Mouse (Mus musculus) limb, embryonic 14.5 days (tissue): ENCODE measurements around the gene Padi1. TPM values are rescaled to one million over a fixed set of nuclear protein-coding genes. Genes with fewer than 3 reads are reported as not detected.

Experiments
- ATAC-seq: fragments of 200-750 bp; cut with Nextera tagmentation; 2 replicates; pipeline ENCODE4 v1.8.0; 2017; ENCODE audit warnings: low read depth, moderate number of reproducible peaks, moderate TSS enrichment; ENCODE audit not compliant: low FRiP score
- DNase-seq: peaks from one replicate; pipeline ENCODE4 v3.0.0-alpha.2; 2015; ENCODE audit warnings: low spot score
- H3K27ac ChIP-seq: fragments of 300-500 bp; sonication (generic); replicated peaks from 2 replicates; pipeline ENCODE4 v1.5.1; 2014; ENCODE audit warnings: low read depth, mild to moderate bottlenecking, low read length, moderate library complexity, mixed read lengths
- H3K27me3 ChIP-seq: fragments of 300-500 bp; sonication (generic); 2 replicates; pipeline ENCODE4 v1.6.1; 2014; ENCODE audit warnings: low read length, mixed read lengths; ENCODE audit not compliant: control insufficient read depth, insufficient read depth
- H3K36me3 ChIP-seq: fragments of 300-500 bp; sonication (generic); 2 replicates; pipeline ENCODE4 v1.6.1; 2014; ENCODE audit warnings: mild to moderate bottlenecking, low read length, moderate library complexity, mixed read lengths; ENCODE audit not compliant: control insufficient read depth, insufficient read depth
- H3K4me1 ChIP-seq: fragments of 300-500 bp; sonication (generic); 2 replicates; pipeline ENCODE4 v1.6.1; 2014; ENCODE audit warnings: antibody characterized with exemption, low read length, mixed read lengths; ENCODE audit not compliant: control insufficient read depth, insufficient read depth
- H3K4me2 ChIP-seq: fragments of 300-500 bp; sonication (generic); replicated peaks from 2 replicates; pipeline ENCODE4 v1.6.1; 2014; ENCODE audit warnings: low read depth, mild to moderate bottlenecking, low read length, moderate library complexity; ENCODE audit not compliant: severe bottlenecking
- H3K4me3 ChIP-seq: fragments of 300-500 bp; sonication (generic); replicated peaks from 2 replicates; pipeline ENCODE4 v1.5.1; 2014; ENCODE audit warnings: low read length
- H3K9ac ChIP-seq: fragments of 300-500 bp; sonication (generic); 2 replicates; pipeline ENCODE4 v1.6.1; 2014; ENCODE audit warnings: mild to moderate bottlenecking, low read depth, low read length, moderate library complexity; ENCODE audit not compliant: severe bottlenecking
- H3K9me3 ChIP-seq: fragments of 300-500 bp; sonication (generic); 2 replicates; pipeline ENCODE4 v1.6.1; 2016; ENCODE audit warnings: low read length; ENCODE audit not compliant: control insufficient read depth
- POLR2A ChIP-seq: fragments of 200-500 bp; IDR thresholded peaks from 2 replicates; pipeline ENCODE4 v1.8.0; 2012; ENCODE audit warnings: inconsistent platforms, mild to moderate bottlenecking, moderate library complexity, borderline replicate concordance; ENCODE audit not compliant: insufficient read depth, insufficient read length; ENCODE audit errors: extremely low read depth
- WGBS: fragments of 180-500 bp; shearing (Covaris S2); extraction: QIAGEN DNeasy Blood & Tissue Kit; methylation state at CpG from one replicate; pipeline ENCODE4 v1.1.7; 2014; 5-methylcytosine and 5-hydroxymethylcytosine counted together
- polyA plus RNA-seq, 2 experiments: library from polyadenylated mRNA; depleted of rRNA in 1 of 2; stranded (reverse) in 1 of 2; unstranded in 1 of 2; fragments of >200 nt; fragmentation: Nextera tagmentation in 1 of 2; extraction: Ambion mirVana in 1 of 2; gene quantifications; 2 replicates each; pipeline versions ENCODE4 v1.2.1 to v1.2.3; 2012 to 2014

Padi1 gene
- polyA plus RNA-seq, 2 experiments = 0.10 to 0.25 TPM

DNA sequence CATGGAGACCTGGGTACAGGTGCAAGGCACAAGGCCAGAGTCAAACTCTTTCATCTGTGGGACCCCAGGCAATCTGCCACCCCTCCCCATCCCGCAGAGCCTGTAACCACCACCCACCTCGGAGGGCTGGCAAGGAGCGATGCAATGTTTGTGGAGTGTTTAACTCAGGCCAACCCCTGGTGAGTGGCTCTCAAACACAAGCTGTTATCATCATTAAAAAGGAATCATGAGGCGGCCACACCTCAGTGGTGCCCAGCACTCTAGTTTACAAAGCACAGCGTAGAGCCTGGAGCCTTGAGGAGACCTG, 27.1 kb upstream of the Padi1 start:
- Histone ChIP-seq H3K27ac (no peak overlapping the region), H3K9me3 (no peaks in the 10 kb centered on the region; the same call in 1 of the 2 replicates), H3K9ac (no peak overlapping the region), H3K4me2 (no peak overlapping the region), H3K27me3 (no peaks in the 10 kb centered on the region), H3K36me3 (no peaks in the 10 kb centered on the region), H3K4me1 (peaks cover 15% of the 10 kb centered on the region; the same call in 1 of the 2 replicates), H3K4me3 (no peak overlapping the region)
- DNase-seq (no peak), ATAC-seq (no peak)
- 56% methylated on average over 5 of the region's 5 CpGs for WGBS
- TF ChIP-seq POLR2A = no peak

DNA sequence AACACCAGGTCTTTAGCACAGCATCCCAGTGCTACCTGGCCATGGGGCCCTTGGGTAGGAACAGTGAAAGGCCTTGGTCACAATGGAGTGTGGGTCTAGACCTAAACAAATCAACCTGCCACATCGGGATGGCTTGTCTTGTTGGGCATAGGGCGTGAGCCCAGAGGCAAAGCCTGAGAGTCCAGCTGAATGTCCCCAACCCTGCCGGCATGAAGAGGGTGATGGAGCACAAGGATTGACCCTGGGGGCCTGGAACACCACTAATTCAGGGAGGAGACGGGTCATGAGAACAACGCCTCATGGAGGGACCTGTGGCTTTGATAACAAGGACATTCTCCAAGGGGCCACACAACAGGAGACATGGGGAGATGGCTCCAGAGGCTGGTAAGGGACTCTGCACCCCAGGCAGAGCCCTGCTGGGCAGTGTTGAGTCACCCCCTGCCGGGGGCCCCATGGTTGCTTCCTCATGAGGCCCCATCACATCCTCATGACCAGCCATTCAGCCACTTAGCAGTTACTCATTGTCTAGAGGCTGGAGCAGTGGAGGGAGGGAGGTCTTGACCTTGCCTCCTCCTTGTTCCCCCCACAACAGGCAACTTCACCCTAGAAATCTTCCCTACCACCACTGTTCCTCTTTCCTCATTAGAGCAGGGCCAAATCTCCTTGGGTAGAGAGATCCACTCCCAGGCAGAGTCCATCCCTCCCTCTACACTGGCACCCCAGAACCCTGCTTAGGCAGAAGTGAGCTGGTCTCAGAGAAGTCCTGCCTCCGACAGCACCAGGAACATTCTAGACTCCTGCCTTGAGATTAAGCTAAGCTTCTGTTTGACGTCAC, 26.5 kb upstream of the Padi1 start:
- TF ChIP-seq POLR2A = no peak
- Histone ChIP-seq H3K27me3 (no peaks in the 10 kb centered on the region), H3K4me1 (peaks cover 15% of the 10 kb centered on the region; the same call in 1 of the 2 replicates), H3K4me2 (no peak overlapping the region), H3K4me3 (no peak overlapping the region), H3K9me3 (no peaks in the 10 kb centered on the region; the same call in 1 of the 2 replicates), H3K9ac (no peak overlapping the region), H3K36me3 (no peaks in the 10 kb centered on the region), H3K27ac (no peak overlapping the region)
- ATAC-seq (no peak), DNase-seq (no peak)
- 82% methylated on average over 8 of the region's 8 CpGs for WGBS

DNA sequence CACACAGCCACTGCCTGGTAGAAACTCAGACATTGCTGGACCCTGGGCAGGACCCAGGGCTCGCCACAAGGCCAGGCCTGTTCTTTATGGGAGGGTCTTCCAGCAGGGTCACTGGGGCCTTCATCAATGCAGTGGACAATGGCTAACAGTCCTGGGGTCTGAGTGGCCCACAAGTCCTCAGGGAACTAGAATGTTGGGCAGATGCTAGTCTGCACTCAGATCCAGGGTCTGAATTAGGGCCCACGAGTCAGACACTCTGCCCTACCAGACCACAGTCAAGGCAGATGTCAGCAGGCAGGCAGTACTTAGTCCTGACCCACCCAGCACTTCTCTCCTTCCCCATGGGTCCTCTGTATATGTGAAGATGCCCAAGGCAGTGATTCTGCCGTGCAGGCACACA, 25.8 kb upstream of the Padi1 start:
- no peak for TF ChIP-seq POLR2A
- no peak for DNase-seq
- Histone ChIP-seq H3K36me3 (no peaks in the 10 kb centered on the region), H3K4me2 (no peak overlapping the region), H3K9ac (no peak overlapping the region), H3K4me1 (peaks cover 15% of the 10 kb centered on the region; the same call in 1 of the 2 replicates), H3K9me3 (no peaks in the 10 kb centered on the region; the same call in 1 of the 2 replicates), H3K27me3 (no peaks in the 10 kb centered on the region), H3K4me3 (no peak overlapping the region), H3K27ac (no peak overlapping the region)
- no peak for ATAC-seq
- WGBS = 86% methylated on average over 3 of the region's 3 CpGs

DNA sequence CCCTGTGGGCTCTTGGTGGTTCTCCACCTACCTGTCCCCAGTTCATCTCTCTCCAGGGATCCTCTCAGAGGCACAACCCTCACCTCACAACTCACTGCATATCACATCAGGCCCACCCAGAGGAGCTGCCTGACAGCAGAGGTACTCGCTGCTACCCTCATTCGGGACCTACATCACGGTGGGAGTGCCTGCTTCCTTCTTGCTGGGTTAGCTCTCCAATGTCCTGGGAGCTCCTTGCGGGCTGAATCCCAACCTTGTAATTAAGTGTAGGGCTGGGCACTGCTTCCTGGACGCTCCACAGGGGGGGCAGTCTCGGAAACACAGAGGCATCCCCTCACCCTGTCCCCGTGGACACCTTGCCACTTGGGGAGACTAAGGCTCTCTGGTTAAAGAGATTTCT, 25.3 kb upstream of the Padi1 start:
- no peaks in the 10 kb centered on the region for H3K27me3 ChIP-seq
- H3K9ac ChIP-seq = no peak overlapping the region
- no peak overlapping the region for H3K4me2 ChIP-seq
- peaks cover 15% of the 10 kb centered on the region; the same call in 1 of the 2 replicates for H3K4me1 ChIP-seq
- H3K36me3 ChIP-seq = no peaks in the 10 kb centered on the region
- WGBS = 72% methylated on average over 7 of the region's 7 CpGs
- DNase-seq (no peak), ATAC-seq (no peak)
- H3K9me3 ChIP-seq = no peaks in the 10 kb centered on the region; the same call in 1 of the 2 replicates
- no peak overlapping the region for H3K27ac ChIP-seq
- H3K4me3 ChIP-seq = no peak overlapping the region
- TF ChIP-seq POLR2A = no peak

DNA sequence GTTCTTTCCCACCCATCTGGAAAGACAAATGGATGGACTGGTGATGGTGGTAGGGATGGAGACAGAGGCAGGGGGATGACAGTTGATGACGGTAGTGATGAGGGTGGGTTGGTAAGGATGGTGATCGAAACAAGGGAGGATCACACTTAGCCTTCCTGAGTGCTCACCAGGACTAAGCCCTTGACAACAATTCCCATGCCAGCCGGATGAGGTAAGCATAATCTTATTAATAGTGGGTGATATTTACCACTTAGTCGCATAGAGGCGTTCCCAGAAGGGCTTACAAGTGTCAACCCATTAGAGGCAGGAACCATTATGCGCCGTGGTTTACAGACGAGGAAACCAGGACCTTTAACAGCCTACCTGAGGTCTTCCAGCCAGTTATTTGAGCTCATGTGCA, 24.4 kb upstream of the Padi1 start:
- Histone ChIP-seq H3K4me1 (peaks cover 15% of the 10 kb centered on the region; the same call in 1 of the 2 replicates), H3K27ac (no peak overlapping the region), H3K4me2 (no peak overlapping the region), H3K4me3 (no peak overlapping the region), H3K9me3 (no peaks in the 10 kb centered on the region; the same call in 1 of the 2 replicates), H3K9ac (no peak overlapping the region), H3K36me3 (no peaks in the 10 kb centered on the region), H3K27me3 (no peaks in the 10 kb centered on the region)
- WGBS = 80% methylated on average over 8 of the region's 8 CpGs
- no peak for DNase-seq
- ATAC-seq = no peak
- no peak for TF ChIP-seq POLR2A
